Mouse (Mus musculus) CD8-positive naive resting alpha-beta T cell, adult 2 months (primary cell): Measurements from ENCODE around the gene Kank1.

Experiments
- DNase-seq, 2 experiments: peaks; one replicate each; pipeline ENCODE4 v3.0.0; 2022; ENCODE audit warnings: low read depth in 2 of 2, low spot score in 2 of 2

Kank1 gene

DNA sequence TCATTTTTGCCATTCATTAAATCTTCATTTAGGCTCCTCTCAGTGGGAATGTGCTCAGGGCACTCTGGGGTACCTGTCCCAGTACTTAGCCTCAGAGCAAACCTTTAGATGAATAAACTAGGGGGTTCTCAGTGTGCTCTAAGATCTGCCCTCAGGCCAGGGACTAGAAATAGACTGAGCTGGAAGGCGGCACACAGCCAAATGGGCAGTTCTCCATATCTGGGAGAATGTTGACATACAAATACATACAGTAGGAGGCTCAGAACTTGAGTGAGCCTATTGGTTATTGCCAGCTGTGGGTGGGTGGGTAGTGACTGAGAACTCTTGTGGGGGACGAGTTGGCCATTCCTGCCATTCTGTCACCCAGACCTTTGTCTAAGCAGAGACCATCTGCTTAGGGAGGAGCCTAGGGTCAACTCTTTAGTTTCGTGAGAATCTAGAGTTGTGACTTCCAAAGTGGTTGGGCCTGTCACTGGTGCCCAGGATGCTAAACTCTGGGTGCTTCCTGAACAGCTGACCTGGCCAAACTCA, 14.9 kb downstream of the Kank1 start:
- no peak for DNase-seq

- no peak for DNase-seq
These were observed 16.4 kb downstream of the Kank1 start for GRCm38 (mm10) chr19:25253198-25253597.

- no peak for DNase-seq
These were observed 16.9 kb downstream of the Kank1 start for GRCm38 (mm10) chr19:25253628-25254027.

DNA sequence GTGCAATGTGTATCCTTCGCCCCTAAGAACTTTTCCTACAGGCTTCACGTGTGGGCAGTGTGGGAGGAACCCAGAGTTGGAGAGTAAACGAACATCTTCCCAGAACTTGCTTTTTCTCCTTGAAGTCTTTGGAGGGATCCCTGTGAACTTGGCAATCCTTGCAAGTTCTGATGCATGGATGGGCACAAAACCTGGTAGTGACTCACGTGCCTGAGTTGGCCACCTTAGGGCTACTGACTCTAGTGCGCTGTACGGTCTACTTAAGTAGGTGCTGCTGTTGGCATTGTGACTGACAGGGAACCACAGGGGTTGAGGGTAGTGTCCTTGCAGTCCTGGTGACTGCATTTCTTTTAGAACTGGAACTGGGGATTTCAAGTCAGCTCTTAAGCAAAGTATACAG, 21.5 kb downstream of the Kank1 start:
- no peak for DNase-seq

DNA sequence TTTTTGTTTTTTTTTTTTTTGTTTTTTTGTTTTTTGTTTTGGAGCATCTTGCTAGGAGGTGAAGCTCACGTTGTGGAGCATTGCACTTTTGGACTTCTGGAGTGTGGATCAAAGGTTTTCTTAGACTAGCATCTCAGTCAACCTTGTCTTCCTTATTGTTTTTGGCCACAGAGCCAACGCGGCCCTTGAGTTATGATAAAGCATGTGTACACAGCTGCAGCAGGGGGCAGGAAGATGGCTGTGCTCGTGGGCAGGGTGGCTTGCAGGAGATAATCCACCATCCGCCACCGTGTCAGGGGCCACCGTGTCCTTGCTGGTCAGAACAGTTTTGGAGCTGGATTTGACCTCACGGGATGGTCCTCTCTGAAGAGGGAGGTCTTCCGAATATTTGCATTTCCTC, 29.4 kb downstream of the Kank1 start:
- no peak for DNase-seq

- DNase-seq, result no peak
These were observed 30.5 kb downstream of the Kank1 start for GRCm38 (mm10) chr19:25267247-25267646.

GRCm38 (mm10) chr19:25268532-25268931, 31.8 kb downstream of the Kank1 start:
- DNase-seq, result no peak

GRCm38 (mm10) chr19:25271591-25271990, 34.8 kb downstream of the Kank1 start:
- no peak for DNase-seq

- no peak for DNase-seq
These were observed 36.4 kb downstream of the Kank1 start for GRCm38 (mm10) chr19:25273179-25273578.

GRCm38 (mm10) chr19:25276600-25277395, 40.0 kb downstream of the Kank1 start:
- no peak for DNase-seq

- DNase-seq, result no peak
These were observed 41.0 kb downstream of the Kank1 start for GRCm38 (mm10) chr19:25277761-25278160.

- DNase-seq, result no peak
These were observed 42.8 kb downstream of the Kank1 start for GRCm38 (mm10) chr19:25279603-25280002.

- no peak for DNase-seq
These were observed 46.9 kb downstream of the Kank1 start for GRCm38 (mm10) chr19:25283665-25284064.

DNA sequence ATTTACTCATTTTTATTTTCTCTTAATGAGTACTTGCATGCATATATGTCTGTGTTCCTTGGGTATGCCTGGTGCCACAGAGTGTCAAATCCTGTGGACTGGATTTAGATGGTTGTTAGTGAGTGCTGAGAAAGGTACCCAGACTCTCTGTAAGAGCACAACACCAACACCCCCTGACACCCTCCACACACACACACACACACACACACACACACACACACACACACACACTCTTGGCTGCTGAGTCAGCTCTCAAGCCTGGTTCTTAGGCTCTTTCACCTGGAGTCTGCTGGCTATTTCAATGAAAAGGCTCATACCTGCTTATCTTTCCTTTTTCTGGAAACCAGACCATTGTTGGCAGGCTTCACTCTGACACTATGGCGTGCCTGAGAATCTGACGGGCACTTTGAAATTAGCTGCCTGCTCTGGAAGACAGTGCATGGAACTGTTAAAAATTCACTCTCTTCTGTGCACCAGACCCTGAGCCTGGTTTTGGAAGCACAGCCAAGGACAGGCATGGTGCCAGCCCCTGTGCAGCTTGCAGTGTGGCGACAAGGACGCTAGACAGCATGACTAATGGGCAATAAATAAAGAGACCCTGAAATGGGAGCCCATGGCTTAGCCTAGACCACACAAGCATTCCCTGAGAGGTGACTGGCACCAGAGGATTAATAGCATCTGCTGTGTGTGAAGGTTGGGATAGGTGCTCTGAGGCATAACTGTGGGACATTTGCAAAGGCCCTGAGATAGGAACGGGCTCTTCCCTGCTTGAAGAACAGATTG, 49.2 kb downstream of the Kank1 start:
- no peak for DNase-seq

- no peak for DNase-seq
These were observed 54.3 kb downstream of the Kank1 start for GRCm38 (mm10) chr19:25290991-25291520.

DNA sequence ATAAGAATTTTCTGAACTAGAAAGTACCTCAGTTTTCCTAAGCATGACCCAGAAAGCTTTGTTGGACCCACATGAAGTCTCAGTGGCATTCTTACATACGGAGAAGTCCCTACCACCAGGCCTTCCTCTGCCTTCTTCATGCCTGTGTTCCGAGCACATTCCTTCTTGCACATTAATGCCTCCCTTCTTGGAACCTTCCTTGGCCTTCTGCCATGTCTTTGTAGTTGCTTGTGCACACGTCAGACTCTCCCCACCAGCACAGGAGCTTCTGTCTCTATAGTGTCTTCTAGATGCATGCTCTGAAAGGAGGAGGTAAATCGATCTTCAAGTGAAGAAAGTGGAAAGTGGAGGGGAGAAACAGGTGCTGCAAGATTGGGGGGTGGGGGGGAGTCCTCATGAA, 58.4 kb downstream of the Kank1 start:
- no peak for DNase-seq

DNA sequence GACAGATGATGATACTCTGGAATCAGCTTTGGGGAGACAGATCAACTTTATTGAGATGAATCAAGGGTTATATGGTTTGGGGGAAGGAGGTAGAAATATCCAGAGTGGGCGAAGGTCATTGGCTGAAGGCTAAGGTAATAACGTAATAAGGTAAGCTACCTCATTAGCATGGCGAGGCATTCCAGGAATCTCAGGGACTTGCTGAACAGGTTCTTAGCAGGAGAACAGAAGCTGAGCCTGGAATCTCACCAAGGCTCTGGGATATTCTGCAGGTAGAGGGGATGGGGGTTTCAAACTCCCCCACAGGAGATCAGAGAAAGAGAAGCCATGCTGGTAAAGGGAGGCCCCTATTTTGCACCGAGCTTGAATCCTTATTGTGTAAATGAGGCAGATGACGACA, 60.5 kb downstream of the Kank1 start:
- DNase-seq, result no peak

GRCm38 (mm10) chr19:25299852-25300670, 63.3 kb downstream of the Kank1 start:
- no peak for DNase-seq

- DNase-seq, result no peak
These were observed 64.4 kb downstream of the Kank1 start for GRCm38 (mm10) chr19:25301189-25301588.

- DNase-seq, result no peak
These were observed 69.5 kb downstream of the Kank1 start for GRCm38 (mm10) chr19:25306277-25306676.

GRCm38 (mm10) chr19:25308156-25308555, 71.4 kb downstream of the Kank1 start:
- DNase-seq, result no peak
